Mouse (Mus musculus) liver, embryonic 15.5 days (tissue): ENCODE measurements around the gene Tab2. TPM values are rescaled to one million over a fixed set of nuclear protein-coding genes. Genes with fewer than 3 reads are reported as not detected.

ENCODE experiments used
- ATAC-seq: fragments of 200-750 bp; cut with Nextera tagmentation; 2 replicates; pipeline ENCODE4 v1.8.0; 2017; ENCODE audit warnings: moderate number of reproducible peaks, mild to moderate bottlenecking, moderate library complexity; ENCODE audit not compliant: insufficient read depth
- H3K27ac ChIP-seq: fragments of 300-500 bp; sonication (generic); replicated peaks from 2 replicates; pipeline ENCODE4 v1.5.1; 2015; ENCODE audit warnings: mild to moderate bottlenecking, inconsistent platforms
- H3K27me3 ChIP-seq: fragments of 300-500 bp; sonication (generic); 2 replicates; pipeline ENCODE4 v1.6.1; 2015; ENCODE audit warnings: mild to moderate bottlenecking, inconsistent platforms
- H3K36me3 ChIP-seq: fragments of 300-500 bp; sonication (generic); replicated peaks from 2 replicates; pipeline ENCODE4 v1.6.1; 2015; ENCODE audit warnings: moderate library complexity, mild to moderate bottlenecking, inconsistent platforms
- H3K4me1 ChIP-seq: fragments of 300-500 bp; sonication (generic); replicated peaks from 2 replicates; pipeline ENCODE4 v1.6.1; 2015; ENCODE audit warnings: inconsistent platforms
- H3K4me2 ChIP-seq: fragments of 300-500 bp; sonication (generic); 2 replicates; pipeline ENCODE4 v1.6.1; 2015; ENCODE audit warnings: moderate library complexity, mild to moderate bottlenecking, inconsistent platforms
- H3K4me3 ChIP-seq: fragments of 300-500 bp; sonication (generic); replicated peaks from 2 replicates; pipeline ENCODE4 v1.5.1; 2015; ENCODE audit warnings: mild to moderate bottlenecking, inconsistent platforms
- H3K9ac ChIP-seq: fragments of 300-500 bp; sonication (generic); 2 replicates; pipeline ENCODE4 v1.6.1; 2015; ENCODE audit warnings: moderate library complexity, mild to moderate bottlenecking, inconsistent platforms
- H3K9me3 ChIP-seq: fragments of 300-500 bp; sonication (generic); replicated peaks from 2 replicates; pipeline ENCODE4 v1.6.1; 2016; ENCODE audit warnings: inconsistent platforms
- WGBS: fragments of 180-500 bp; shearing (Covaris S2); methylation state at CpG from one replicate; pipeline ENCODE4 v1.1.7; 2015; ENCODE audit warnings: mixed read lengths; ENCODE audit not compliant: insufficient replicate concordance; 5-methylcytosine and 5-hydroxymethylcytosine counted together
- polyA plus RNA-seq: library from polyadenylated mRNA; unstranded; fragments of >200 nt; fragmentation: Nextera tagmentation; extraction: Ambion mirVana; gene quantifications from 2 replicates; pipeline ENCODE4 v1.2.1, GENCODE M21; 2015

Tab2 gene
- polyA plus RNA-seq, 1 experiment from 2014 or later: 7.9 TPM

- 77% methylated on average over 6 of the region's 6 CpGs for WGBS
- peaks cover 19% of the 10 kb centered on the region for H3K27me3 ChIP-seq
- H3K4me3 ChIP-seq: no peak overlapping the region
- H3K9ac ChIP-seq: no peak overlapping the region
- H3K4me2 ChIP-seq: no peak overlapping the region
- no peaks in the 10 kb centered on the region; the same call in 1 of the 2 replicates for H3K4me1 ChIP-seq
- no peaks in the 10 kb centered on the region for H3K36me3 ChIP-seq
- H3K27ac ChIP-seq: no peak overlapping the region
- H3K9me3 ChIP-seq: no peaks in the 10 kb centered on the region
- no peak for ATAC-seq
Measured at GRCm38 (mm10) chr10:7863411-7863810, 92.6 kb downstream of the Tab2 start.

- no peaks in the 10 kb centered on the region for H3K36me3 ChIP-seq
- no peak overlapping the region for H3K9ac ChIP-seq
- ATAC-seq: no peak
- WGBS: 79% methylated on average over 25 of the region's 25 CpGs
- no peaks in the 10 kb centered on the region for H3K9me3 ChIP-seq
- no peak overlapping the region for H3K27ac ChIP-seq
- H3K4me1 ChIP-seq: no peaks in the 10 kb centered on the region
- no peak overlapping the region for H3K4me2 ChIP-seq
- peaks cover 7% of the 10 kb centered on the region for H3K27me3 ChIP-seq
- no peak overlapping the region for H3K4me3 ChIP-seq
Measured at GRCm38 (mm10) chr10:7861937-7862657, 93.9 kb downstream of the Tab2 start.

DNA sequence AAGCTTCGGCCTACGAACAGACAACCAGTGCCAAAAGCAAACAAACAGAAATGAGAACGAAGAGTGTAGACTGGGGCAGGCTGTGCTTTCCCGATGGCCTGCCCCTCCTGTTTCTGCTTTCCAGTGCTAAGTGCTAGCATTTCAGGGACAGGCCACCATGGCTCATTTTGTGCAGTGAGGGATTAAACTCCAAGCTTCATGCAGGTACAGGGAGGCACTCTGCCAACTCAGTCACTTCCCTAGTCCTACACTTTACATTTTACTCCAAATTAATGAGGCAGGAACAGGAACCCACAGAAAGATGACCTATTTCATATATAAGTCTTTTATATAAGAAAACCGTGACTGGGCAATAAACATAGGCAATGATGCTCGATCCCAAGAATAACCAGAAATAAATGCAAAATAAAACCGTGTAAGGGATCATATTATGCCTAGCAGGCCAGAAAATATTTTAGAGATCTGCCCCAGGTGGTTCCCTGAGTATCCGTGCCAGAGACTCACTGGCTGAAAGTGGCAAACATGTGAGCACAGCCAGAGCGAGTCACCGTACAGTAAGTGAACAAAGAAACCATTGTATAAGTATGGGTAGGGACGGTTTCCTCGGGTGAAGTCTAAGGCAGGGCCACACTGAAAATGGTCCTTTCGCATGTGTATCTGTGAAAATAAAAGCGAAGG is 94.6 kb downstream of the Tab2 start:
- Histone ChIP-seq H3K9ac (no peak overlapping the region), H3K36me3 (no peaks in the 10 kb centered on the region), H3K4me2 (no peak overlapping the region), H3K4me1 (no peaks in the 10 kb centered on the region), H3K27ac (no peak overlapping the region), H3K4me3 (no peak overlapping the region), H3K27me3 (peaks cover under 1% of the 10 kb centered on the region; the same call in 1 of the 2 replicates), H3K9me3 (no peaks in the 10 kb centered on the region)
- no peak for ATAC-seq
- 76% methylated on average over 14 of the region's 14 CpGs for WGBS

DNA sequence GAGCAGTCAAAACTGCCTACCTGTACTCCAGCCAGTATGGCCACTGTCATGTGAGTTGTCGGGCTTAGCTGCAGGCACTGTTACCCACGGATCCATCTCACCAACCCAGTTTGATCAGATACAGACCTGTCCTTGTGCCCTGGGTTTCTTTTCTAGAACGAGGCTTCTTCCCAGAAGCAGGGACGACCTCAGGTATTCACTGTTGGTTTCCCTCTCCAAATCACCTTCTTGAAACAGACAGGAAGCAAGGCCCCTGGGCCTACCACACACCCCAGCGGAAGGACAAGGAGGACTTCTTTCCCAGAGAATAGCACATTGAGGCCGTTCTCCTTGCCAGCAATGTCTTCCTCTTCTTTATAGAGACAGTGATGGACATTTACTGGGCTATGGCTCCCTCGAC is 95.5 kb downstream of the Tab2 start:
- H3K4me3 ChIP-seq: no peak overlapping the region
- H3K9me3 ChIP-seq: no peaks in the 10 kb centered on the region
- H3K27me3 ChIP-seq: no peaks in the 10 kb centered on the region
- no peak overlapping the region for H3K27ac ChIP-seq
- WGBS: 63% methylated on average over 7 of the region's 7 CpGs
- no peak overlapping the region for H3K9ac ChIP-seq
- no peak overlapping the region for H3K4me2 ChIP-seq
- no peak for ATAC-seq
- H3K4me1 ChIP-seq: no peaks in the 10 kb centered on the region
- no peaks in the 10 kb centered on the region for H3K36me3 ChIP-seq

Other genes starting within 250 kb of the Tab2 start
- gene Katna1, start 230.2 kb downstream of the Tab2 start, polyA plus RNA-seq: 28.6 and 29.6 TPM in 2 replicates
- gene Ginm1, start 163.4 kb downstream of the Tab2 start, polyA plus RNA-seq: 25.5 and 29.0 TPM in 2 replicates
- 20.3 and 21.9 TPM in 2 replicates for gene Ppil4, start 163.3 kb downstream of the Tab2 start, polyA plus RNA-seq
- 0.58 and 0.88 TPM in 2 replicates for gene Zc3h12d, start 123.8 kb downstream of the Tab2 start, polyA plus RNA-seq